Mouse (Mus musculus) spleen, embryonic (tissue): ENCODE measurements around the gene Col19a1.

Experiments
- CTCF ChIA-PET: fragments of 350-600 bp; sonication (Branson Sonifier 250); formaldehyde crosslinking; loops from one replicate; lab custom pipeline; 2022; lab: Charles Lee

Gene Col19a1

DNA sequence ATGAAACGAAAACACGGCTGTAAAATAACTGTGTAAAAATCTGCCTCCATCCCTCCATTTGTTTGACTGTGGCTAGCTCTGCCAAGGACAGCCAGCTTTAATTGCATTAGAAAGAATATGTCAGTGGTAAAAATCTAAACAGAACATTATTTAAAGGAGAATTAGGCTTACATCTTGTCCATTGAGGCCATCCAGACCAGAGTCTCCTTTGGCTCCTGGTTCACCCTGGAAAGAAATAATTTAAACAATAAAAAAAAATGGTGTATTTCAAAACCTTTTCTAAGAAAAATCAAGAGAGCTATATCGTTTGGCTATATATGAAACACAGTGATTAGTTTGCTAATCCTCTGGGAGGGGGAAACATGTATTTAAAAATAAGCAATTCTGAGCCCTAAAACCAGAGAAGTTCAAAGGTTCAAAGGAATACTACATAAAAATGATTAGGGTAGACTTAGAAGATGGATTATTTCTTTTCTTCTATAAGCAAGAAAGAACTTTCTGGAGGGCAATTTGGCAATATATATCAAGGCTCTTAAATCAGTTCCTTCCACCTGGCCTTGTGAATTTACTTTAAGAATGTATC lies 125.9 kb downstream of the Col19a1 start:
- CTCF ChIA-PET: no interaction called here

DNA sequence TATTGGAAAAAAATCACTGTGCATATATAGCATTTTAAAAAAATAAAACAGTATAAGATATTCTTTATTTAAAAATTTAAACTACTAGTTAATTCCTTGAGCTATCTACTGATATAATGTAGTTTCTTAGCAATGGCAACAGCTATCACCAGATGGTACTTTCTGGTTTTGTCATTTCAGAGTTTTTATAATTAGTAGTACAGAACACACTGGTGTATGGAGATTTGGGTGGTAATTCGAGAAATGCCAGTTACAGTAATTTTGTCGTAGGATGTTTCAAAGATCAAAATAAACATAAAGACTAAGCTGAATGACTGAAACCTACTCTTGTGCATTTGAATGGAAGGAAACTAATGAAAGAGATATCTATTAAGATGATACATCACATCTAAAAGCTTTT lies 129.3 kb downstream of the Col19a1 start:
- CTCF ChIA-PET: no interaction called here

DNA sequence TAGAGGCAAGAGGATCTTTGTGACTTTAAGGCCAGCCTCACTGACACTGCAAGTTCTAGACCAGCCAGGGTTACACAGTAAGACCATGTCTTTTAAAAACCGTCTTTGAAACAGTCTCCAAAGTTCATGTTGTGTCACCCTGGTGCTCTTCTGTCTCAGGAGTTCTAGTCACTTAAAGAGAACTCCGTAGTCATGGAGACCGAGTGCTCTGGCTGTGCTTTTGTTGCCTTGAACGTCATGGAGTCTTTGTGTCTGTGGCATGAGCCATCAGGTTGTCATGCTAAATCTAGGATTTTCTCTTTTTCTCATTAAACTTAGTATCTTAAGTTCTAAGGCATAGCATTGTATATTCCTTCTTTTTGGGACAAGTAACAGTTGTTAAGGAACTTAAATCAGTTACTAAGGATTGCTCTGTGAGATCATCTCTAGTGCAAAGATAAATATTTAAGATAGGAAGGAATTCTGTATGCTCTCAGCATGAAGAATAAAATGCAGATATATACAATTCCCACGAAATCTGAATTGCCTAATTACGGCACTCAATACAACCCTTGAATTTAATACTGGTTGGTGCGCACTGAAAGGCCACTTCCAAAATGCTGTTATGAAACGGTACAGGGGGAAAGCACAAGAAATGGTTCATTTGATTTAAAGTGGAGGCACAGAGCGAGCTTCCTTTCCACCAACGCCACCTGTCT lies 134.6 kb downstream of the Col19a1 start:
- CTCF ChIA-PET: no interaction called here

DNA sequence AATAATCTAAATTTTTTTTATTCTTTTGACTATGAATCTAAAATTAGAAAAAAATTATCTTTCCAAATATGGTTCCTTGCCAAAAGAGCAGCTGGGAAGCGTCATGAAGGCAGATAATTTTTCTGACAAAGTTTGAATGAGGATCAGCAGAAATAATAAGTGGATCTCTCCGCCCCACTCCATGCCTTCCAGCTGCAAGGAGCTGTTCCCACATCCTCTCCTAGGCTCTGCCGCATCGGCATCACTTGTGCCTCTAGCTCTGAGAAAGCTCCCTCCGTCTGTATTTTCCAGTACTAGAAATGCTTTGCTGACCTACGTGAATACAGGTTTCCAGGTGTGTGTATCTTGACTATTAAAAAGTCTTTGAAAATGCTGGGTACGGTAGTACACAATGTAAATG lies 135.1 kb downstream of the Col19a1 start:
- CTCF ChIA-PET: no interaction called here

DNA sequence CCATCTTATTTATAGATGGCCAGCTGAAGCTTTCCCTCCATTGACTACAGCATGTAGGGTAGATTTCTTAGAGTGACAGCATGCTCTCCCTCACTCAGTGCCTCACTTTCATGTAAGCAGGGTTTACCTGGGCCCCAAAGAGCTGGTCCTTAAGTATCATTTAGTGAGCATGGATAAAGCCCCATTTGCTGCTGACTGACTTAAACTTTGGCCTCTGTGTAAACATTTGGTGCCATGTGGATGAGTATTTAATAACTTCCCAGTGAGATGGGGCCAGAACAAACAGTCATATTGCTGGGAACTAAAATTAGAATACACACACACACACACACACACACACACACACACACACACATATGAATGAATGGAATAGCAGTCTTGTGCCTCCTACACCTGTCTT lies 149.8 kb downstream of the Col19a1 start:
- CTCF ChIA-PET: no interaction called here

DNA sequence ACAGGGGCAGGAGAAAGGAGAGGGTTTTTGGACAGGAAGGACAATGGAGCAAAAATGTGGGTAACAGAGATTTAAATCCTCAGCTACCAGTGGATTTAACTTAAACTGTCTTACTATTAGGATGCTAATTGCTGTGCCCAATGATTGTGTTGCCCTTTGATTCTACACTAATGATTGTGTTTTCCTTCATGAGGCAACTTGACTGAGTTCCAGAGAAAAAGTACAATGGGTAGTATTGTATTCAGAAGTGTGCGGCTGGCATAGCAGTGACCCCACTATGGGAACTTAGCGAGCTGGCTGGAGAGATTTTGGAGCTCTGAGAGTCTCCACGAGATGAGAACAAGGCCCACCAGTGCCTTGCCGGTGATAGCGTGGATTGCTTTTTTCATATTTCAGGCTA lies 159.0 kb downstream of the Col19a1 start:
- CTCF ChIA-PET: no interaction called here

DNA sequence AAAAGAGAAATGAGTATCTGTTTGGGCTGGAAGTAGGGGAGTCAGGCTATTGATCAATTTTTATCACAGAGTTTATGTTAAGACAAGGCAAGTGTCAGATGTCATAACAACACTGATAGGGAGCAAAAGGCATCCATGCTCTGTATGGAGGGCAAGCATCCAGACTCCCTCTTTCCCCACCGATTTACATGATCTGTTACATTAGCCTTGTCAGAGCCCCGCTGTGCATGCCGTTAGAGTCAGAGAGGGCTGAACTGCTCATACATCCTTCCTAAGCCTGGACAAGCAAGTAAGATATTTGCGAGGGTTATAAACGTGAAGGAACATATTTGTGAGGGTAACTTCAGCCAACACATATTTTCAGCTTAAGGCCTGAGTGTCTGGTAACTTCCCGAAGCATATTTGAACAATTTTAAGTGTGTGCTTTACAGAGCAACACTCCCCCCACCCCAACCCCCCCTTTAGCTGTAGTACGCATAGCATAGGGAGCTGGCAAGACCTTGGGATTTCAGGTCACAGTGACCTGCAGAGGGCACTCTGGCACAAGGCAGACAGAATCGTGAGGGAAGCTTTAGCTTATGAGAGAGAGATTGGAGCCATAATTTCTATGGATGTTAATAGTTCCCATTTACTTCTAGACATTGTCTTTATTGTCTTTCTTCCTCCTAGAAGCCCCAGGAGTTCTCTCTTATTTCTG lies 209.0 kb downstream of the Col19a1 start:
- CTCF ChIA-PET: no interaction called here

DNA sequence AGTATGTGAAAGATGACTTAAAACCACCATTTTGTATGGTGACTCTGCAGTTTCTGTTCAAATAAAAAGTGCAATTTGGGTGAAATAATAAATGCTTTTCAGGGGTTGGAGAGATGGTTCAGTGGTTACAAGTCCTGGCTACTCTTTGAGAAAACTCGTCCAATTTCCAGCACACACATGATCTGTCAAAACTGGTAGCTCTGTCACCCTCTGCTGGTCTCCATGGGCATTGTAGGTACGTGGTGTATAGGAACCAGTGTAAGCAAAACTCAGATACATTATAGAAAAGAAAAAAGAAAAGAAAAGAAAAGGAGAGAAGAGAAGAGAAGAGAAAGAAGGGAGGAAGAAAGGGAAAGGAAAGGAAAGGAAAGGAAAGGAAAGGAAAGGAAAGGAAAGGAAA lies 212.4 kb downstream of the Col19a1 start:
- CTCF ChIA-PET: no interaction called here

DNA sequence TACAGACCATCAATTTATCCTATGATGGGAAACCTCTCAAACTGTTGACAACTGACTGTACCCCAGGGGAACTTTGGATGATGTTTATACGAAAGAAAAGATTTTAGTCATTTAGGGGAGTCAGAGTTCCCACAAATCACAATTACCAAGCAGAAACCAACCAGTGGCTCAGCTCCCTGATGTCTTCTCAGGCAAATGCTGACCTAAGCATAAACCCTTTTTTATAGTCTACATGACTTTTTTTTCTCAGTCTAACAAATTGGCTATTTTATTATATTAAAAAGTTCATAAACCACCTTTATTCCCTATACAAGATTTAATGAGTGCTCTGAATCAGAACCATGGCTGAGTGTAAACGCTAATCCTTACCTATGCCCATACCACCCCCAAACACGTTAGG lies 213.6 kb downstream of the Col19a1 start:
- CTCF ChIA-PET: no interaction called here

DNA sequence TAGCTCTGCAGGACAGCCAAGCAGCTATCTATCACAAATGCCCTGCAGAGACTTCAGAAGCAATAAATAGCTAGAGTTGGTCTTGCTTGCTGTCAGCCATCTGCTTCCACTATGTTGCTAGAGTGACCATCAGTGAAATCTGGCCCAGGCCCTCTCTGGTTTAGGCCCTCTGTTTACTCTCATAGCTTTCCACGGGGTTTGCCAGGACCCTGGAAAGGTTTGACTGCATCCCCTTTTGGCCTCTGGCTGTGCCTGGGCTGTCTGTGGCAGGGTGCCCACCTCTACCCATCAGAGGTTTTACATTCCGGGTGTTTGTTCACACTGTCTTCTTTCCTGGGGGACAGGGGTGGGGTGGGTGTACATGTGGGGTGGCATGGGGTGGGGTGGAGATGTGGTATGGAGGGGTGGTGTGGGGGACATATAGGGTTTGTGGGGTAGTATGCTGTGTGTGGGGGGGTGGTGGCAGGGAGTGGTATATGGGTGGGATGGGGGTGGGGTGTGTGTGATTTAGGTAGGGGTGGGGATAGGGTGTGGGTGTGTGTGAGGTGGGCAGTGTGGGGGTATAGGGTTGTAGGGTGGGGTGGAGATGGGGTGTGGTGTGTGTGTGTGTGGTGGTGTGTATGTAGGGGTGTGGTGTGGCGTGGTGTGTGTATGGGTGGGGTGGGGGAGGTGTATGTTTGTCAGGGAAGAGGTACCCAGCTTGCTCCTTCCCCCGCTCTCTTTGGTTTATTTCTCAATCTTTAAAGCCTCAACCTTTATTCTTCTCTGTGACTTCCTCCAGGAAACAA lies 214.6 kb downstream of the Col19a1 start:
- CTCF ChIA-PET: interaction anchor here (0.6 kb wide), 1 partner anchor 387 kb away, joined by 4 read pairs; no protein-coding TSS in a partner anchor

DNA sequence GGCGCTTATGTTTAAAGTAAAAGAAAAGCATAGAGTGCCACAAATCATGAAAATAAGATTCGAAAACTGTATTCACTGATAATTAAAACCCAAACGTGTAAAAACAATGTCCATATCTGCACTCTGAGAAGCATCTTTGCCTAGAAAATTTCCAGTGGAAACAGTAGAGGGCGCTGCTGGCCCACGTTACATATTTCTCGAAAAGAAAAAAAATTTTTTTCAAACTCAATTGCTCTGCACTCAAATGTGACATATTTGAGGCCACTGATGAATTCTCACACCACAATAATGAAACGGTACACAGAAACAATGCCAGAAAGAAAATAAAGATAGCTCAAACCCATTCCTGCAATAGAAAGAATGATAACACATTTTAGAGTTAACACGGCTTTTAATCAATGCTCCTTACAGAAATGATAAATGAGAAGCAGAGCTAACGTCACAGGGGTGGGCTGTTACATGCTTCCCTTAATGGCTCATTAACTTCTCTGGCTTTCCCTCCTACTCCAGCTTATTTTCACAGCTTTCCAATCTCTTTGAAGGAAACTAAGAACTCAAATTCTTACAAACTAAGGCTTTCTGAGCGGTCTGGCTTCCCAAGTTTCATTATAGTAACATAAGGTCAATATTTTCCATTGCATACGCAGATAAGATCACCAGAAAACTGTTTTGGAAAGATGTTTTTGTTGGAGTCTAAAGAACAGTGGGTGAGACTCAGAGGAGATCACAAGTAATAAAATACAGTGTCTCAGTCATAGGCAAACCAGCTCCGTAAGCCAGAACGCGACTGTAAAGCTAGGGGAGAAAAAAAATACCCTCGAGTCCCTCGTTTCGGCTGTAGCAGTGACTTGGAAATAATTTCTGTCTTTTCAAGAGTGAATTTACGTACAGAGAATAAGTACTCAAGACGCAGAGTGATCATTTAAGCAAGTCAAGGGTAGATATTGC lies 219.4 kb downstream of the Col19a1 start:
- CTCF ChIA-PET: no interaction called here

DNA sequence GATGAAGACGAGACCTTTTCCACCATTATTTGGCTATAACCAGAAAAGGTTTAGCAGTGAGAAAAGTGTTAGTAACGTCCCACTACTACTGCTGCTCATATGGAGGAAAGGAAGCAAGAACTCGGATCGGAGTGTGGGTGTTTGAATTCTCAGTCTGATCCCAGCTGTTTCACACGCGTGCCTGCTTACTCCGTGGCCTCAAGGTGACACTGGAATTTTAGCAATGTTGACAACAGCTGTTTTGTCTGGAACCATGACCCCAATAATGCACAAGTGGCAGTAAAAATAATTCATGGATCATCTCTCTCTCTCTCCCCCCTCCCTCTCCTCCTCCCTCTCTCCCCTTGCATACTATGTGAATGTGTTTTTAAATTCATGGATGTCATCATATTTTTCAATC lies 222.5 kb downstream of the Col19a1 start:
- CTCF ChIA-PET: no interaction called here

DNA sequence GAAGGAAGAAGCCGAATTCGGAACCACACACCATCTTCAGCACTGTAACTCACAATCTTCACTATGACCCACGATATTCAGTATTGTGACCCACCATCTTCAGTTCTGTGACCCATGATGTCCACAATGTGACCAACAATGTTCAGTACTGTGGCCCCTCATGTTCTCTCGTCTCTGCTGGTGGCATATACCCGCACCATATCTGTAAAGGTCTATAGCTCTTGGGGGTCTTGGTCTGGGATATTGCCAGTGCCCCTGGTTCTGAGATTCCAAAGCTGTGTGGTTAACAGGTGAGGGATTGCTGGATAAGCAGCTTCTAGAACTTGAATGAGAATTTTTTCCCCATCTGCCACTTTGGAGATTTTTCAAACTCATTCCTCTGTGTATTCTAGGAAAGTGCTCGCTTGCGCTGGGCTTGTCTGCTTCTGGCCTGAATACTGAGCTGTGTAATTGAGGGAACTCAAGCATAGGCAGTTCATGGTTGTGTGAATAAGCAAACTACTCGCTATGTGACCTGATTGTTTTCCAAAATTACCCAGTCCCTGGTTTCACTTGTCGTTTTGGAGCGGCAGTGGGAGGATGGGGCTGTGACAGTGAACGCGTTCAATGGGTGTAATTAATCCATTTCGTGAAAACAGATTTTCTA lies 225.2 kb downstream of the Col19a1 start:
- CTCF ChIA-PET: no interaction called here

DNA sequence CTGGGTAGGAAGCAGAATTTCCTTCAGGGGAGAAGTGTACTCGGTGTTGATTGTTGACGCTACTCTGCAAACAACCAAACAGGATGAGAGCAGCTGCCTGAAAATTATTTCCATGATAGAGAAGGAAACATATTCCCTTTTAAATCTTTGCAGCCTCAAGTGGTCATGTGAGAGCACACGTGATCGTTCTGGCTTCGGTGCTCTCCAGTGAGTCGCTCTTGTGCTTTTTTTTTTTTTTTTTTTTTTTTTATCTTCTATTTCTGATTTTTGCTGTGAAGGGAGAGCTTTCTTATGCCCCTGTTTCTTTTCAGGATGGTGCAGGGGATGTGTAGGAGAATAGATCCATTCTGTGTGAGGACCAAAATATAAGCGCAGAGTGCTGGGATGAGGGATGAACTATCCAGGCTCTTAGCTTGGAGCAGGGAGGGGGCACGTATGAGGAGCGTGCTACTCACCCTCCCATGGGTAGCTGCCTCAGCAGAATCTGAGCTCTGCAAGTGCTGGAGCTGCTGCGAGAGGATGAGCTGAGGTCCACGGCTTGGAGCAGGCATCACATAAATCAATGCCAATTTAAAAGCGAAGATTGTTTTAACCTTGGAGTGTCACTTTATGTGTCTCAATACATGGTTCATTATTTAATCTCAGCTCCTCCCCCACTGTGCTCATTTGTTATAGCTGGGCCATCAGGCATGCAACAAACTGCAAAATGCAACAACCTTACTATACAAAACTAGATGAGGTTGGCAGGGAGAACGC lies 237.6 kb downstream of the Col19a1 start:
- CTCF ChIA-PET: no interaction called here

DNA sequence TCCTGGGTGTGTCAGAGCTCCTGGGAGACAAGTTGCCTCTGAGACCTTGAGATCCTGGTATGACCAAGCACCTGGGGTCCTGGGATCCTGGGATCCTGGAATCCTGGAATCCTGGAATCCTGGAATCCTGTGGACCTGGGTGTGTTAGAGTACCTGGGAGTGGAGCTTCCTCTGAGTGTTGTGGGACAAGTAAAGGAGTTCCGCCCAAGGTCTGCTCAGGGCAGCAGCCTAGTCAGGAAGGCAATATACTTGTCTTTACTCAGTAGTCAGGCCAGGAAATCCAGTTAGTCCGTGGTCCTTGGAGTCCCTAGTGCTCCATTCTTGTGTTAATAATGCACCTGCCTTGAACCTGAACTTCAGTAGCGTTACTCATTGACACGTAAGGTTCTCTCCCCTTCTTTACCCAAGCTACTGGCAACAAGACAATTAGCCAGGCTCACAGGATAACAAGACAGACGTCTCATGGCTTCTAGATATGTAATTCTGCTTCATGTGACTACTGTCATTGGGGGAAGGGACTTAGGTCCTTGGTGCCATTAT lies 239.6 kb downstream of the Col19a1 start:
- CTCF ChIA-PET: no interaction called here

DNA sequence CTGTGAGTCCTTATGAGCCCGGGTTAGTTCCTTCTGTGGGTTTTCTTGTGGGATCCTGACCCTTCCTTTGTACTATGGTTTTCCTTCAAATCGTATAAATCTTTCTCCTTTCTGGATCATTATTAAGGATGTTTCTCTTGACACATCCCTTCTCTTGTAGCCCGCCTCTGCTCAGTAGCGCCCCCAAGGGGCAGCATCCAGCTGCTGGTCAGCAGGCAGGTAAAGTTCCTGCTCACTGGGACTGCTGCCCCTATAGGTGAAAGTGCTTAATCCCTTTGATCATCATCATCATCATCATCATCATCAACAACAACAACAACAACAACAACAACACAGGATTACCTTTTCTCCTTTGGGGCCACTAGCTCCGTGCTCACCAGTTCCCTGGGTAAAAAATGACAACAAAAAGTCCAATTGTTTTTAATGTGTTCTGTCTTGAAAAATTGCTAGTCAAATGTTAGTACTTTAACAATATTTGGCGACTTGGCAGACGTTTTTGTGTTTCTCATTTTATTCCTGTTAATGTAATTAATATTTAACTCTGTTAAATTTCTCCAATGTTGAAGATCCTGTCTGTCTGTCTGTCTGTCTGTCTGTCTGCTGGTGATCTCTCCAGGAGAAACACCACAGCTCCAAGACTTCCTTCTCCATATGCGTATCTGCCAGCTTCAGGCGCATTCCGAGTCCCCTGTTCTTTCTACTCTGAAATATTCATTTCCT lies 249.6 kb downstream of the Col19a1 start:
- CTCF ChIA-PET: no interaction called here

DNA sequence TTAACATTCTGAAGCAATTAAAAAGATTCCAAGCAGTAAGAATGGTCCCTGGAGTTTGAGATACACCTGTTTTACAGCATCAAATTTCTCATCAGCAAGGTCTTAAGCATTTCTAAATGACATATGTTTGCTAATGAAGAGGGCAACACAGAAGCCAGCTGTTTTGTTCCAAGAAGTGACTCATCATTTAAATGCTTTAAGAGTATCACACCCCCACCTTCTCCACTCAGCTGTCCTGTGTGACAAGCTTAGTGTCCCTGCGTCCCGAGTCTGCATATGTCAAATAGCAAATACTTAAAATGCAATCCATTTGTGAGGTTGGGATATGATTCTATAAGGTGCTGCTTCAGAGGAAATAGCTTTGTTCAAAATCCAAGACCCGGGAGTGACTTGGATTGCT lies 251.2 kb downstream of the Col19a1 start:
- CTCF ChIA-PET: no interaction called here

DNA sequence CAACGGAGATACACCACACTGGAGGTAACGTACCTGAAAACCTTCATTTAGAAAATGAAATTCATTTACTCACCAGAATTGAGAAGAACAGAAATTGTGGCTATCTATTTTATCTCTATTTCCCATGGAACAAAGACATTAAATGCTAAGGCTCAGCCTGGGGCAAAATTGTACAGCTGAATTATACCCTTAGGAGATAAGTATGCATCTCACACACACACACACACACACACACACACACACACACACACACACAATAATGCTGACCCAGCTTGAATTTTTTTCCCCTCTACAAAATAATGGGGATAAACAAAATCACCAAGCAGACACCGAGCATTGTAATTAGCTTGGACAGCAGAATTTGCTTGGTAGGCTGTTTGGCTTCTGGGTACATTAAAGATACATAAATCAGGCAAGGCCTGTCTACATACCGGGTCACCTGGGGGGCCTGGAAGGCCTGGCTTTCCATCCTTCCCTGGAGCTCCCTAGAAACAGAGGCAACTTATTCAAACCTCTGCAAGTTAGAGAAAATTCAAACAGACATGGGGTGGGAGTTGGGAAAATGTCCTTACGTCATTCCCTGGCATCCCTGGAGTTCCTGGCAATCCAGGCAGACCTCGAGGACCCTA lies 270.2 kb downstream of the Col19a1 start:
- CTCF ChIA-PET: no interaction called here

DNA sequence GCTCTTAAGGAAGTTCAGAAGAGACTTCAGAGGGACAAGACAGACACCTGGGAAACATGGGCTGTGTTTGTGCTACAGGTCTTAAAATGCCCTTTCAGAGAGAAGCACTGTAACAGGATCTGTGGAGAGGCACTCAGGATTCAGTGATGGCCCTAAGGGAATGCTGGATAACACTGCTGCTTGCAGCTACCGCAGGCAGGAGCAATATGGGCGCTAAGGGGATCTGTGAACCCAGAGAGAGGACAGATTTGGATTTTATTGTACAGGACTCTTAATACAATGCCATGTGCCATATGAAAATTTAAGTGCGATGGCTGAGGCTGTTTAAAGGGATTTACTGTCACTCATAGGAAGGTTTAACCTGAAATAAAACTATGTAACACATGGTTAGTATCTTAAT lies 270.8 kb downstream of the Col19a1 start:
- CTCF ChIA-PET: no interaction called here
